In the genomic region with DNA sequence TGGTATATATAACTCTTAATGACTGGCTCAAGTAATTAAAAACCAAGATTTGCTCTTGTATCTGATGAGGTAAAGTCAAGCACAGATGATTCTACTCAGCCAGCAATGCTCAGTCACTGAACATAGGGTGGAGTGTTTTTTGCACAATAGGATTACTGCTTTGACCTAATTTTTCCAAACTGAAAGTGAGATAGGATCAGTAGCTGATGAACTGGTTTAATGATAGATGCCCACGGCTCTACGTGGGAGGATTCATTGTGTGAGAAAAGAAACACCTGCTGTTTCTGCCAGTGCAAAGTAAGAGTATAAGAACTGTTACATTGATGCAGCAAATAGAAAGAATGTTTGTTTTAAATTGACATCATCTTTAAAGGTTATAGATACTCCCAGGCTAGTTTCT, we compare ENCODE assay signal across 11 mouse cellular contexts.
"Had no signal": no experiment of that assay in that cellular context is flagged by ENCODE, and none has a peak within 500 bp of the region (broad histone marks: within the 10 kb centered on the region; RNA-seq: fewer than 3 reads in every experiment).

No protein-coding gene starts in this region.

- DNase-seq: liver, postnatal 0 days; lung, adult 2 months; lung, postnatal 14 days; lung, postnatal 36 days; right cerebral cortex, adult 18-20 months; right cerebral cortex, postnatal 25 days; right cerebral cortex, postnatal 4 days; spleen, adult 18-20 months; thymus, adult 18-20 months; thymus, postnatal 14 days; thymus, postnatal 36 days had no signal
